Mouse (Mus musculus) NIH3T3 (cell line): ENCODE results near the gene Gan.

Experiments
- DNase-seq: peaks from one replicate; pipeline ENCODE4 v3.0.0-alpha.2; 2012; ENCODE audit warnings: low read depth

The Gan gene

GRCm38 (mm10) chr8:117253390-117254269, 95.7 kb downstream of the Gan start:
- no peak for DNase-seq

- no peak for DNase-seq
Observed at GRCm38 (mm10) chr8:117254496-117254895, 96.6 kb downstream of the Gan start.

- peak; percentile 95 for DNase-seq
Observed at GRCm38 (mm10) chr8:117256292-117256938, 98.5 kb downstream of the Gan start.

GRCm38 (mm10) chr8:117257029-117257820, 99.3 kb downstream of the Gan start, which contains the start of gene Cmip:
TSS of gene Cmip (plus strand) at chr8:117257064.
- peak; percentile 48 for DNase-seq

GRCm38 (mm10) chr8:117257821-117258575, 100.1 kb downstream of the Gan start:
- DNase-seq: peak; percentile 56

GRCm38 (mm10) chr8:117258576-117259040, 100.7 kb downstream of the Gan start:
- DNase-seq: no peak

GRCm38 (mm10) chr8:117259431-117260001, 101.6 kb downstream of the Gan start:
- peak; percentile 12 for DNase-seq

GRCm38 (mm10) chr8:117260234-117260929, 102.4 kb downstream of the Gan start:
- no peak for DNase-seq

- DNase-seq: no peak
Observed at GRCm38 (mm10) chr8:117260930-117261475, 103.1 kb downstream of the Gan start.

GRCm38 (mm10) chr8:117261702-117262101, 103.8 kb downstream of the Gan start:
- DNase-seq: no peak

GRCm38 (mm10) chr8:117262685-117263084, 104.8 kb downstream of the Gan start:
- no peak for DNase-seq

- no peak for DNase-seq
Observed at GRCm38 (mm10) chr8:117263442-117263841, 105.5 kb downstream of the Gan start.

GRCm38 (mm10) chr8:117265079-117265478, 107.1 kb downstream of the Gan start:
- no peak for DNase-seq
